Mouse (Mus musculus) thymus, adult 2 months (tissue): Measurements from ENCODE around the gene Sun1. TPM values are rescaled to one million over a fixed set of nuclear protein-coding genes. Genes with fewer than 3 reads are reported as not detected.

Source experiments
- DNase-seq: peaks from one replicate; pipeline ENCODE4 v3.0.0; 2021
- H3K27ac ChIP-seq: fragments of 200-500 bp; 2 replicates; pipeline ENCODE4 v1.5.1; 2012; ENCODE audit warnings: low read length, control low read depth; ENCODE audit not compliant: control insufficient read depth, insufficient read depth
- H3K27me3 ChIP-seq: fragments of 200-500 bp; 2 replicates; pipeline ENCODE4 v1.6.1; 2012; ENCODE audit warnings: mild to moderate bottlenecking, low read length, moderate library complexity, mixed read lengths; ENCODE audit not compliant: control insufficient read depth, insufficient read depth
- H3K36me3 ChIP-seq: fragments of 200-500 bp; 2 replicates; pipeline ENCODE4 v1.6.1; 2012; ENCODE audit warnings: mild to moderate bottlenecking, low read length, moderate library complexity; ENCODE audit not compliant: control insufficient read depth, insufficient read depth
- H3K4me1 ChIP-seq: fragments of 200-500 bp; replicated peaks from 2 replicates; pipeline ENCODE4 v1.6.1; 2012; ENCODE audit warnings: low read length; ENCODE audit not compliant: control insufficient read depth, insufficient read depth
- H3K4me3 ChIP-seq: fragments of 200-500 bp; 2 replicates; pipeline ENCODE4 v1.5.1; 2012; ENCODE audit warnings: mild to moderate bottlenecking, low read length, control low read depth, moderate library complexity; ENCODE audit not compliant: control insufficient read depth, insufficient read depth
- CTCF ChIP-seq: fragments of 200-500 bp; IDR thresholded peaks from 2 replicates; pipeline ENCODE4 v1.5.1; 2012; ENCODE audit warnings: mild to moderate bottlenecking, control low read depth, low read length, moderate library complexity, borderline replicate concordance; ENCODE audit not compliant: control insufficient read depth, poor library complexity, insufficient read depth; ENCODE audit errors: extremely low read depth
- POLR2A ChIP-seq: fragments of 200-500 bp; IDR thresholded peaks from 2 replicates; pipeline ENCODE4 v1.6.1; 2012; ENCODE audit warnings: mild to moderate bottlenecking, low read length, control low read depth, moderate library complexity; ENCODE audit not compliant: control insufficient read depth, poor library complexity, insufficient read depth; ENCODE audit errors: extremely low read depth
- WGBS: fragments of 180-500 bp; shearing (Covaris S2); methylation state at CpG from one replicate; pipeline ENCODE4 v1.1.7; 2018; 5-methylcytosine and 5-hydroxymethylcytosine counted together
- polyA plus RNA-seq: library from polyadenylated mRNA; depleted of rRNA; stranded (reverse); fragments of >200 nt; gene quantifications from 2 replicates; pipeline ENCODE4 v1.2.3, GENCODE M21; 2012

Sun1 gene
- polyA plus RNA-seq, 1 experiment: 36.3 TPM

DNA sequence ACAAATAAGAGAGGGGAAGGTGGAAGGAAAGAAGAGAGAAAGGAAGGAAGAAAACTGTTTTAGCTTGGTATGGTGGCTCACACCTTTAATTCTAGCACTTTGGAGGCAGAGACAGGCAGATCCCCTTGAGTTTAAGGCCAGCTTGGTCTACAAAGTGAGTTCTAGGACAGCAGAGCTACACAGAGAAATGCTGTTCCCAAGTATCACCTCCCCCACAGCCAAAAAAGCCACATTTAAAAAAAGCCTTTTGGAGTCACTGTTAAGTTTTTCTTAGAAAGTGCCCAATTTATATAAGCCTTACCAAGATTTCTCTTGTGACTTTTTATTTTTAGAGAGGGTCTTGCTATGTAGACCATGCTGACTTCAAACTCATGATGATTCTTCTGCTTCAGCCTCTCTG, 13.9 kb downstream of the Sun1 start:
- no peak for TF ChIP-seq POLR2A
- TF ChIP-seq CTCF: no peak
- Histone ChIP-seq H3K4me1 (no peaks in the 10 kb centered on the region), H3K27me3 (no peaks in the 10 kb centered on the region), H3K27ac (no peak overlapping the region), H3K36me3 (peaks cover 6% of the 10 kb centered on the region; the same call in 1 of the 2 replicates), H3K4me3 (no peak overlapping the region)
- no peak for DNase-seq

DNA sequence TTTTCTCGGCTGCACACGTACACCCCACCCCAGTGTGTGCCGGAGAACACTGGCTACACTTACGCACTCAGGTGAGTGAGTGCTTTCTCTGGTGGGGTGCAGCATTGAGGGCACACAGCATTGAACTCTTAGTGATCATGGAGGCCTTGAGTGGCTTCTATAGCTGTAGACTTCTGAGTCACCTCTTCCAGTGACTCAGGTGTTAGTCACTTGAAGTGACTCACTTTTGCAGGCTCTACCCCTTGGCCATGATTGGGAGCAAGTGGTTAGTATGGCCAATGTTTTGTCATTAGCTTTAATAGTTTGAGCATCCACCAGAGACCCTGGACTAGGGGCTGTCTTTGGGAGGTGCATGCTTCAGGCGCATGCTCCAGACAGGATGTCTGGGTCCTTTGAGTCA, 14.7 kb downstream of the Sun1 start:
- peaks cover 6% of the 10 kb centered on the region; the same call in 1 of the 2 replicates for H3K36me3 ChIP-seq
- no peaks in the 10 kb centered on the region for H3K4me1 ChIP-seq
- 97% methylated on average over 5 of the region's 5 CpGs for WGBS
- TF ChIP-seq CTCF: no peak
- TF ChIP-seq POLR2A: no peak
- no peaks in the 10 kb centered on the region for H3K27me3 ChIP-seq
- no peak overlapping the region for H3K27ac ChIP-seq
- H3K4me3 ChIP-seq: no peak overlapping the region
- DNase-seq: no peak

DNA sequence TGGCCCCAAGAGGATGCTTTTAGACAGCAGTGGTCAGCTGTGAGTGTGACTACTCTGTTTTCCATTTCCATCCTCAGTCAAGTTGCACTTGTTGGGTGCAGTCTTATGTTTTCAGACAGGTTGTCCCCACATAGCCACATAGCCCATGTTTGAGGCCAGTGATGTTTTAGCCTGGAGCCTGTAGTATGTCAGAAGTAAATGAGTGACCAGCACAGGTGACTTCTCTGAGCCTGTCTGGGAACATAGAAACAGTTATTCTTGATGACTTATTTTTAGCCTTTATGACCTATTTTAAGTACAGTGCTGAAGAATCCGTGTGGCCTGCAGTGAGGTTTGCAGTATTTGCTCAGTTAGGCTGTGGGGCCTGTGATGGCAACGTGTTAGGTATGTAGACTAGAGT, 15.7 kb downstream of the Sun1 start:
- H3K4me1 ChIP-seq: no peaks in the 10 kb centered on the region

GRCm38 (mm10) chr5:139216774-139217173, 16.3 kb downstream of the Sun1 start:
- Histone ChIP-seq H3K27me3 (no peaks in the 10 kb centered on the region), H3K4me3 (no peak overlapping the region), H3K4me1 (no peaks in the 10 kb centered on the region), H3K27ac (no peak overlapping the region), H3K36me3 (peaks cover 6% of the 10 kb centered on the region; the same call in 1 of the 2 replicates)
- TF ChIP-seq CTCF (no peak), POLR2A (no peak)
- WGBS: 94% methylated on average over 3 of the region's 3 CpGs
- no peak for DNase-seq

More for the DNA sequence above, 15.7 kb downstream of the Sun1 start:
- TF ChIP-seq POLR2A (no peak), CTCF (no peak)
- Histone ChIP-seq H3K27me3 (no peaks in the 10 kb centered on the region), H3K36me3 (peaks cover 6% of the 10 kb centered on the region; the same call in 1 of the 2 replicates), H3K4me3 (no peak overlapping the region), H3K27ac (no peak overlapping the region)
- 94% methylated on average over 2 of the region's 2 CpGs for WGBS
- no peak for DNase-seq

DNA sequence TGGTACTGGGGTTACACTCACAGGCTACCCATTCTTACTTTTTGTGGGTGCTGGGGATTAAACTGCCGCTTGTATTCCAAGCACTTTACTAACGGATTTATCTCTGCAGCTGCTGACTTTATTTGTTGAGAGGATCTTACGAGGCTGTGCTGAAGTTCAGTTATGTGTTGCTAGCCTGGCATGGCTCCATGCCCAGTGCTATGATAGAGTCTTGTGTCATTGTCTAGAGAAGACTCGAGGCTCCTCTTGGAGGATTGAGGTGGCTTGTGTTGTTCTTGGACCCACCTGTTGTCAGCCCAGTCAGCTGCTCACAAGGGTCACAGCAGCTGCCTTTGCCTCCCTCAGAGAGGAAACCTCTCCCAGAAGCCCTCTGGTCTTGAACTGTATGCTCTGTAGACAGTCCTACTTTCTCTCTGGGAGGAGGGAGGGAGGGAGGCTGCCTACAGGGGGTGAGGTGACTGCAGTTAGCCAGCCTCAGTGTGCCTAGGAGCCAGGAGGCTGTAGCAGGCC, 19.6 kb downstream of the Sun1 start:
- TF ChIP-seq CTCF (no peak), POLR2A (no peak)
- H3K27ac ChIP-seq: no peak overlapping the region
- no peak overlapping the region for H3K4me3 ChIP-seq
- WGBS: 88% methylated on average over 4 of the region's 4 CpGs
- DNase-seq: no peak
- H3K27me3 ChIP-seq: no peaks in the 10 kb centered on the region
- H3K4me1 ChIP-seq: no peaks in the 10 kb centered on the region
- H3K36me3 ChIP-seq: peaks cover 19% of the 10 kb centered on the region

- WGBS: 94% methylated on average over 4 of the region's 4 CpGs
- Histone ChIP-seq H3K27ac (no peak overlapping the region), H3K4me3 (no peak overlapping the region), H3K36me3 (peaks cover 23% of the 10 kb centered on the region), H3K27me3 (no peaks in the 10 kb centered on the region), H3K4me1 (no peaks in the 10 kb centered on the region)
- no peak for TF ChIP-seq CTCF
- DNase-seq: no peak
These were observed 20.2 kb downstream of the Sun1 start for GRCm38 (mm10) chr5:139220610-139221009.

GRCm38 (mm10) chr5:139223331-139223730, 22.9 kb downstream of the Sun1 start:
- DNase-seq: no peak
- WGBS: 91% methylated on average over 10 of the region's 10 CpGs
- TF ChIP-seq CTCF: no peak
- TF ChIP-seq POLR2A: no peak
- Histone ChIP-seq H3K27me3 (no peaks in the 10 kb centered on the region), H3K27ac (no peak overlapping the region), H3K4me1 (no peaks in the 10 kb centered on the region), H3K36me3 (peaks cover 35% of the 10 kb centered on the region), H3K4me3 (no peak overlapping the region)
